Mouse (Mus musculus) limb, embryonic 12.5 days (tissue): ENCODE data around the gene Coq8a. TPM values are rescaled to one million over a fixed set of nuclear protein-coding genes. Genes with fewer than 3 reads are reported as not detected.

ENCODE experiments used
- ATAC-seq: fragments of 200-750 bp; cut with Nextera tagmentation; 2 replicates; pipeline ENCODE4 v1.8.0; 2017; ENCODE audit warnings: low read depth, moderate TSS enrichment; ENCODE audit not compliant: insufficient number of reproducible peaks, insufficient read depth, low FRiP score, low TSS enrichment
- H3K27ac ChIP-seq: fragments of 300-500 bp; sonication (generic); 2 replicates; pipeline ENCODE4 v1.5.1; 2016; ENCODE audit warnings: mild to moderate bottlenecking, moderate library complexity
- H3K27me3 ChIP-seq: fragments of 300-500 bp; sonication (generic); 2 replicates; pipeline ENCODE4 v1.6.1; 2016; ENCODE audit warnings: mild to moderate bottlenecking, moderate library complexity
- H3K36me3 ChIP-seq: fragments of 300-500 bp; sonication (generic); 2 replicates; pipeline ENCODE4 v1.6.1; 2016; ENCODE audit warnings: mild to moderate bottlenecking, moderate library complexity
- H3K4me1 ChIP-seq: fragments of 300-500 bp; sonication (generic); replicated peaks from 2 replicates; pipeline ENCODE4 v1.6.1; 2016
- H3K4me2 ChIP-seq: fragments of 300-500 bp; sonication (generic); 2 replicates; pipeline ENCODE4 v1.6.1; 2016; ENCODE audit warnings: mild to moderate bottlenecking, moderate library complexity
- H3K4me3 ChIP-seq: fragments of 300-500 bp; sonication (generic); replicated peaks from 2 replicates; pipeline ENCODE4 v1.5.1; 2016; ENCODE audit warnings: mild to moderate bottlenecking
- H3K9ac ChIP-seq: fragments of 300-500 bp; sonication (generic); replicated peaks from 2 replicates; pipeline ENCODE4 v1.6.1; 2016; ENCODE audit warnings: mild to moderate bottlenecking, moderate library complexity
- H3K9me3 ChIP-seq: fragments of 300-500 bp; sonication (generic); 2 replicates; pipeline ENCODE4 v1.6.1; 2016; ENCODE audit warnings: mild to moderate bottlenecking, moderate library complexity
- WGBS: fragments of 180-500 bp; shearing (Covaris S2); methylation state at CpG from one replicate; pipeline ENCODE4 v1.1.7; 2016; 5-methylcytosine and 5-hydroxymethylcytosine counted together
- polyA plus RNA-seq: library from polyadenylated mRNA; unstranded; fragments of >200 nt; fragmentation: Nextera tagmentation; extraction: Ambion mirVana; gene quantifications from 2 replicates; pipeline ENCODE4 v1.2.1, GENCODE M21; 2016

The Coq8a gene
- polyA plus RNA-seq, 1 experiment from 2014 or later: 4.0 TPM

- H3K27me3 ChIP-seq: no peaks in the 10 kb centered on the region
- no peaks in the 10 kb centered on the region for H3K9me3 ChIP-seq
- H3K27ac ChIP-seq: no peak overlapping the region
- no peak overlapping the region for H3K9ac ChIP-seq
- H3K36me3 ChIP-seq: no peaks in the 10 kb centered on the region
- H3K4me1 ChIP-seq: no peaks in the 10 kb centered on the region
- whole genome bisulfite sequencing: 66% methylated on average over 6 of the region's 6 CpGs
- ATAC-seq: no peak
- no peak overlapping the region for H3K4me2 ChIP-seq
- H3K4me3 ChIP-seq: no peak overlapping the region
These were observed 24.7 kb downstream of the Coq8a start for GRCm38 (mm10) chr1:180174718-180175117.

DNA sequence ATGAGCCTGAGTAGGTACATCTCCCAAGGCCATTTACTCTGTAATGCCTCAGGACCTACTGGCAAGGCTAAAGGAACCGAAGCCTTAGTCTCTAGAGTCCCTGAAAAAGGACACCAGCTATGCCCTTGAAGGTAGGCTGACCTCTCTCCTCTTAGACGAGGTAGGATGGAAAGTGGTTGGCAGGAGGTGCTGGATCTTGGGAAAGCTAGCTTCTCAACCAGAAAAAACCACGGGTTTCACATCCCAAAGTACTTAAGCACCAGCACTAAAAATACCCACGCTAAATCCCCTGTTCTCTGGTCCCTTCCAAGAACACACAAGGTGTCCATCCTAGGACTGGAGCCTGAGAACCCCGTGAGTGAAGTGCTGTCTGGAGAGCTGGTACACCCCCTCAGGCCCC, 26.4 kb downstream of the Coq8a start:
- 80% methylated on average over 5 of the region's 5 CpGs for WGBS
- H3K36me3 ChIP-seq: no peaks in the 10 kb centered on the region

GRCm38 (mm10) chr1:180172600-180172999, 26.8 kb downstream of the Coq8a start:
- no peaks in the 10 kb centered on the region for H3K9me3 ChIP-seq
- H3K4me1 ChIP-seq: no peaks in the 10 kb centered on the region
- no peaks in the 10 kb centered on the region for H3K27me3 ChIP-seq
- WGBS: 81% methylated on average over 4 of the region's 4 CpGs
- no peak overlapping the region for H3K4me3 ChIP-seq
- no peaks in the 10 kb centered on the region for H3K36me3 ChIP-seq
- no peak overlapping the region for H3K9ac ChIP-seq
- H3K27ac ChIP-seq: no peak overlapping the region
- ATAC-seq: no peak
- no peak overlapping the region for H3K4me2 ChIP-seq

More for the DNA sequence above, 26.4 kb downstream of the Coq8a start:
- Histone ChIP-seq H3K9ac (no peak overlapping the region), H3K4me1 (no peaks in the 10 kb centered on the region), H3K27me3 (no peaks in the 10 kb centered on the region), H3K4me3 (no peak overlapping the region), H3K9me3 (no peaks in the 10 kb centered on the region), H3K27ac (no peak overlapping the region), H3K4me2 (no peak overlapping the region)
- no peak for ATAC-seq

- no peak for ATAC-seq
- WGBS: 82% methylated on average over 2 of the region's 2 CpGs
- no peak overlapping the region for H3K27ac ChIP-seq
These were observed 27.5 kb downstream of the Coq8a start for GRCm38 (mm10) chr1:180171883-180172282.

DNA sequence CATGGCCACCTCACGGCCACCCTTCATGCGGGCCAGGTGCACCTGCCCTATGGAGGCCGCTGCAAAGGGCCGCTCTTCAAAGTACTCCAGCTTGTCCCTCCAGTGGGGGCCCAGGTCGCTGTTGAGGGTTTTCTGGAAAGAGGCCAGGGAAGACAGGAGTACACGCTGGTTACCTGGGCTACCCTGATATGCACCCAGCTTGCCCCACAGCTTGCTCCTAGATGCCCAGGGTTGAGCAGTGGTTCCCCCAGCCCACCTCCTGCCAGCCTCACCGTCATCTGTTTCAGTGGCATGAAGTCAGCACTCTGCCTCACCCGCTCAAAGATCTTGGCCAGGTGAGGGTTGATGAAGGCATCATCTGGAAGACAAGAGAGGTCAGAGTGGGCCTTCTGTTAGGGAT, 29.3 kb downstream of the Coq8a start:
- no peak overlapping the region for H3K4me2 ChIP-seq
- WGBS: 93% methylated on average over 8 of the region's 8 CpGs
- no peaks in the 10 kb centered on the region for H3K9me3 ChIP-seq
- H3K4me3 ChIP-seq: no peak overlapping the region
- no peak overlapping the region for H3K9ac ChIP-seq
- ATAC-seq: no peak
- no peaks in the 10 kb centered on the region for H3K4me1 ChIP-seq
- no peaks in the 10 kb centered on the region for H3K27me3 ChIP-seq
- peaks cover 7% of the 10 kb centered on the region; the same call in 1 of the 2 replicates for H3K36me3 ChIP-seq
- no peak overlapping the region for H3K27ac ChIP-seq

More at GRCm38 (mm10) chr1:180171883-180172282, 27.5 kb downstream of the Coq8a start:
- H3K9ac ChIP-seq: no peak overlapping the region
- H3K4me2 ChIP-seq: no peak overlapping the region
- H3K4me1 ChIP-seq: no peaks in the 10 kb centered on the region
- peaks cover 2% of the 10 kb centered on the region; the same call in 1 of the 2 replicates for H3K36me3 ChIP-seq
- H3K27me3 ChIP-seq: no peaks in the 10 kb centered on the region
- H3K4me3 ChIP-seq: no peak overlapping the region
- no peaks in the 10 kb centered on the region for H3K9me3 ChIP-seq

DNA sequence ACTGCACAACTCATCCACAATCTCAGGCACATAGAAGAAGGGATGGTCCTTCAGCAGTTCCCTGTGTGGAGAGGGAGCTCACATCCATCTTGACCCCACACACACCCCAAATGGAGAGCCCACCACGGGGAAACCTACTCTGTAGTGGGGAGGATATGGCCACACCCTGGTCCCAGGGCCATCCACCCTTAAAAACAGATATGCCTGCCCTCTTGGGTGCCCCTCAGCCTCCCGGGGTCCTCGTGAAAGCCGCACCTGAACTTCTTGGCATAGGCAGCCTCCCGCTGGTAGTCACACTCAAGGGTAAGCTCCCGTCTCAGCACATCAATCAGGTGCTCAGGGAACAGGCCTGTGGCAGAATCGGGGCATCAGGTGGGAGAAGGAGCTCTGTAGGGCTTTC, 30.2 kb downstream of the Coq8a start:
- H3K4me3 ChIP-seq: no peak overlapping the region
- H3K27ac ChIP-seq: no peak overlapping the region
- H3K4me1 ChIP-seq: no peaks in the 10 kb centered on the region
- peaks cover 7% of the 10 kb centered on the region; the same call in 1 of the 2 replicates for H3K36me3 ChIP-seq
- no peak overlapping the region for H3K4me2 ChIP-seq
- H3K27me3 ChIP-seq: no peaks in the 10 kb centered on the region
- no peaks in the 10 kb centered on the region for H3K9me3 ChIP-seq
- ATAC-seq: no peak
- H3K9ac ChIP-seq: no peak overlapping the region
- 90% methylated on average over 7 of the region's 7 CpGs for WGBS

GRCm38 (mm10) chr1:180168294-180168693, 31.1 kb downstream of the Coq8a start:
- Histone ChIP-seq H3K4me2 (no peak overlapping the region), H3K4me3 (no peak overlapping the region), H3K9ac (no peak overlapping the region), H3K36me3 (peaks cover 8% of the 10 kb centered on the region), H3K27me3 (no peaks in the 10 kb centered on the region), H3K9me3 (no peaks in the 10 kb centered on the region), H3K4me1 (no peaks in the 10 kb centered on the region), H3K27ac (no peak overlapping the region)
- 90% methylated on average over 6 of the region's 6 CpGs for WGBS
- no peak for ATAC-seq

DNA sequence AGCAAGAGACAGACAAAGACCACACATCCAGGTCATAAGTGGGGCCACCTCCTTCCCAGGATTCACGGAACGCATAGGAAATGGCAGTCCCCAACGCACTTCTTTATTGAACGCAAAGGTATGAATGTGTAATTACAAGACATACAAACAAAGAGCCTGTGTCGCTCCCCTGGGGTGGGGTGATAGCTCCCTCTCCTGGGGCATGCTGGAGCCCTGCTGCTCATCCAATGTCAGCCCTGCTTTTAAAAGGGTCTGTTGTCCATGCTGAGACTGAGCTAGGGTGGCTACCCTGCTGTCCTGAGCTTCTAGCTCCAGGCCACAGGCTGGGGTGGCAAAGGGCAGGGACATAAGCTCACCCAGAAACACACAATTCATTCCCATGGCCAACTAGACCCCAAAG, 32.9 kb downstream of the Coq8a start:
- Histone ChIP-seq H3K4me3 (no peak overlapping the region), H3K9me3 (no peaks in the 10 kb centered on the region), H3K4me2 (no peak overlapping the region), H3K27me3 (no peaks in the 10 kb centered on the region), H3K4me1 (no peaks in the 10 kb centered on the region; the same call in 1 of the 2 replicates), H3K27ac (no peak overlapping the region), H3K9ac (no peak overlapping the region), H3K36me3 (peaks cover 26% of the 10 kb centered on the region)
- 87% methylated on average over 5 of the region's 5 CpGs for WGBS
- no peak for ATAC-seq

- no peaks in the 10 kb centered on the region for H3K9me3 ChIP-seq
- no peak overlapping the region for H3K9ac ChIP-seq
- no peaks in the 10 kb centered on the region for H3K27me3 ChIP-seq
- H3K27ac ChIP-seq: no peak overlapping the region
- 53% methylated on average over 7 of the region's 7 CpGs for WGBS
- no peak overlapping the region for H3K4me2 ChIP-seq
- no peak for ATAC-seq
- no peaks in the 10 kb centered on the region; the same call in 1 of the 2 replicates for H3K4me1 ChIP-seq
- peaks cover 47% of the 10 kb centered on the region for H3K36me3 ChIP-seq
- no peak overlapping the region for H3K4me3 ChIP-seq
These were observed 36.4 kb downstream of the Coq8a start for GRCm38 (mm10) chr1:180162986-180163385.

DNA sequence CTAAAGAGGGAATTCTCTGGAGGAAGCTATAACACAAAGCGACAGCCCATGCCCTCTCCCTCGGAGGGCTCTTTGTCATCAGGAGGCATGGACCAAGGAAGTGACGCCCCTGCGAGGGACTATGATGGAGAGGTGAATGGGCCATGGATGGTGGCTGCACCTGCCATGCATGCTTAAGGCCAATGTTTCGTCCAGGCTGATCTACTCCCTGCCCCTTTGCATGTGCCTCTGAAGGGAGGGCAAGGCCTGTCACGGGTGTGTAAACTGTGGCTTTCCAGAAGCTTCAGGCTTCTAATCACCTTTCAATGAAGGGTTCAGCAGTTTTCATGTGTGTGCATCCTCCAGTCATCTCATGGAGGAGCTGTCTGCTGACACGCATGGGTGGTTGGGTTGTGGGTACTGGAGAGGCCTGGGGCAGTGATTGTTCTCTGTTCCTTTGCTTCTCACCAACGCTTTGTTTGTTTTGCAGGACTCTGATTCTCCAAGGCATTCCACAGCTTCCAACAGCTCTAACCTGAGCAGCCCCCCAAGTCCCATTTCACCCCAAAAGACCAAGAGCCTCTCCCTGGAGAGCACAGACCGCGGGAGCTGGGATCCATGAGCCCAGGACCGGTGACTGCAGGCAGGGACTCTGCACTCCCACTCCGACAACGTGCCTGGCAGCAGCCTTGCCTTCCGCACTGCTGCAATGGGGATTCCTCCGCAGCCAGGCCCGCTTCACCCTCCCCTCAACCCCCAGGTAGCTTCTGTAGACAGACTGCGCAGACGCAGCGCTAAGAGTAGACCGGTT, 37.6 kb downstream of the Coq8a start:
- Histone ChIP-seq H3K4me2 (no peak overlapping the region), H3K4me3 (no peak overlapping the region), H3K9ac (no peak overlapping the region), H3K27me3 (no peaks in the 10 kb centered on the region), H3K9me3 (no peaks in the 10 kb centered on the region), H3K4me1 (no peaks in the 10 kb centered on the region; the same call in 1 of the 2 replicates), H3K36me3 (peaks cover 43% of the 10 kb centered on the region), H3K27ac (no peak overlapping the region)
- WGBS: 91% methylated on average over 20 of the region's 20 CpGs
- no peak for ATAC-seq

- Histone ChIP-seq H3K27ac (no peak overlapping the region), H3K4me1 (no peaks in the 10 kb centered on the region; the same call in 1 of the 2 replicates), H3K9ac (no peak overlapping the region), H3K4me2 (no peak overlapping the region), H3K36me3 (peaks cover 40% of the 10 kb centered on the region), H3K27me3 (no peaks in the 10 kb centered on the region), H3K9me3 (no peaks in the 10 kb centered on the region), H3K4me3 (no peak overlapping the region)
- no peak for ATAC-seq
- WGBS: 86% methylated on average over 3 of the region's 3 CpGs
These were observed 38.2 kb downstream of the Coq8a start for GRCm38 (mm10) chr1:180161160-180161559.

DNA sequence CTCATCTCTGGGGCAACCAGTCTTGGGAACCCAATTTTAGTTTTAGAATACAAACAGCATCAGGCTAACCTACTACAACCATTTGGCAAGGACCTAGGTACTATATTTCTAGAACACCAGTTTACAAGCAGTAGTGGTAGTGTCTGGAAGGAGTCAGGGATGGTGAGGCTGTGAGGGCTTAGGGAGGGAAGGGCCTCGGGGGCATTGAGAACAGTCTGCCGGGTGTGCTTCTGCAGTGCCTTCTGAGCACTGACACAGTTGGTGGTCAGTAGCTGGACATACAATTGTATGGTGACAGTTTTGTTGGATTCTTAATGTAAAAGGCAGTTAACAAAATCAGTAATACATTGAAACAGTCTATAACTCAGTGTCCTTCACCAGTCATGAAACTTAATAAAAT, 38.9 kb downstream of the Coq8a start:
- ATAC-seq: no peak
- H3K27me3 ChIP-seq: no peaks in the 10 kb centered on the region
- H3K4me3 ChIP-seq: no peak overlapping the region
- WGBS: 73% methylated on average over 2 of the region's 2 CpGs
- H3K36me3 ChIP-seq: peaks cover 40% of the 10 kb centered on the region
- no peaks in the 10 kb centered on the region; the same call in 1 of the 2 replicates for H3K4me1 ChIP-seq
- no peak overlapping the region for H3K9ac ChIP-seq
- H3K4me2 ChIP-seq: no peak overlapping the region
- H3K9me3 ChIP-seq: no peaks in the 10 kb centered on the region
- H3K27ac ChIP-seq: no peak overlapping the region
